Mouse (Mus musculus): Measurements from ENCODE around the gene Peg3.

DNA sequence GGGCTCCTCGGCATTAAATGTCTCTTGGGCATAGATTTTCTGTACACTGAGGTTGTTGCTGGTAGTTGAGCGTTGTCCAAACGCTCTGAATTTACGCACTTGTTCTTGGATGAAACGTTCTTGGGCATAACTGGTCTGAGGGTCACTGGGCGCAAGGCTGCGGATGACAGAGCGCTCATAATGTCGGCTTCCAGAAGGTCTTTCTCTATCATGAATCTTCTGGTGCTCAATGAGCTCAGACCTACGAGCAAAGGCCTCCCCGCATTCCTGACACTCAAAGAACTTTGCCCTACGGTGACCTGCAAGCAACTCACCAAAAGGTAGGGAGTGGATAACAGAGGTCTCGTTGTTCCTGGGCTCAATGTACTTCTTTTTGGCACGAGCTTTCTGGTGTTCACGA lies 20.8 kb downstream of the Peg3 start:
- TF ChIP-seq CTCF (IDR thresholded peaks at IDR 0.05; ENCODE audit: borderline replicate concordance, extremely low read depth, insufficient read depth, insufficient read length) (no peak), POLR2A (IDR thresholded peaks at IDR 0.05; ENCODE audit: borderline replicate concordance, extremely low read depth, insufficient read depth, insufficient read length, poor library complexity, severe bottlenecking) (no peak)

Data from brain, embryonic 14.5 days (tissue).